Mouse (Mus musculus) liver, embryonic 12.5 days (tissue): Measurements from ENCODE around the gene Sec22b. TPM values are rescaled to one million over a fixed set of nuclear protein-coding genes. Genes with fewer than 3 reads are reported as not detected.
A peak's percentile ranks its signal among the peaks of the same experiment; 100 is the strongest.

ENCODE experiments used
- ATAC-seq: fragments of 200-750 bp; cut with Nextera tagmentation; 2 replicates; pipeline ENCODE4 v1.8.0; 2017; ENCODE audit warnings: moderate number of reproducible peaks, mild to moderate bottlenecking, moderate library complexity
- H3K27ac ChIP-seq: fragments of 300-500 bp; sonication (generic); 2 replicates; pipeline ENCODE4 v1.5.1; 2016; ENCODE audit warnings: mild to moderate bottlenecking
- H3K27me3 ChIP-seq: fragments of 300-500 bp; sonication (generic); replicated peaks from 2 replicates; pipeline ENCODE4 v1.6.1; 2016; ENCODE audit warnings: mild to moderate bottlenecking, moderate library complexity
- H3K36me3 ChIP-seq: fragments of 300-500 bp; sonication (generic); 2 replicates; pipeline ENCODE4 v1.6.1; 2016; ENCODE audit warnings: mild to moderate bottlenecking, moderate library complexity
- H3K4me1 ChIP-seq: fragments of 300-500 bp; sonication (generic); 2 replicates; pipeline ENCODE4 v1.6.1; 2016
- H3K4me2 ChIP-seq: fragments of 300-500 bp; sonication (generic); 2 replicates; pipeline ENCODE4 v1.6.1; 2016; ENCODE audit warnings: mild to moderate bottlenecking, moderate library complexity
- H3K4me3 ChIP-seq: fragments of 300-500 bp; sonication (generic); 2 replicates; pipeline ENCODE4 v1.5.1; 2016; ENCODE audit warnings: mild to moderate bottlenecking, moderate library complexity
- H3K9ac ChIP-seq: fragments of 300-500 bp; sonication (generic); 2 replicates; pipeline ENCODE4 v1.6.1; 2016; ENCODE audit warnings: mild to moderate bottlenecking, moderate library complexity
- H3K9me3 ChIP-seq: fragments of 300-500 bp; sonication (generic); replicated peaks from 2 replicates; pipeline ENCODE4 v1.6.1; 2016; ENCODE audit warnings: mild to moderate bottlenecking, moderate library complexity
- WGBS: fragments of 180-500 bp; shearing (Covaris S2); methylation state at CpG from one replicate; pipeline ENCODE4 v1.1.7; 2016; ENCODE audit not compliant: insufficient replicate concordance; 5-methylcytosine and 5-hydroxymethylcytosine counted together
- polyA plus RNA-seq: library from polyadenylated mRNA; unstranded; fragments of >200 nt; fragmentation: Nextera tagmentation; extraction: Ambion mirVana; gene quantifications from 2 replicates; pipeline ENCODE4 v1.2.1, GENCODE M21; 2016

Sec22b gene
- polyA plus RNA-seq, 1 experiment from 2014 or later: 69.2 TPM

DNA sequence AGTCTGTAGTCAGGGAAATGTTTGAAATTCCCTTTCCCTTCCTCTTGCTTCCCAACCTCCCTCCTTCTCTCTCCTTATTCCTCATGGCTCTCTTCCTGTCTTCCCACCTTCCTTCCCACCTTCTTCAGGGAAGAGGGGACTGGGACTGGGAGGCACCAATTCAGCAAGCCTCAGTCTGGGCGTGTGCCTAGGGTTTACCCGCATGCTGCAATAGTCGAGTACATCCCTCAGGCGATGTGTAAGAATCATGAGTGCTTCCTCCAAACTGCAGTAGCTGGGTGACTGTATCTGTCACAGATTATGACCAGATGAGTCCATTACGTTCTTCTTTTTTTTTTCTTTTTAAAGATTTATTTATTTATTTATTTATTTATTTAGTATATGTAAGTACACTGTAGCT lies 32.8 kb downstream of the Sec22b start:
- Histone ChIP-seq H3K27ac (no peak overlapping the region), H3K4me2 (0 out of 2 replicates have a peak overlapping the region, but pooled peaks have one; percentile 58), H3K36me3 (no peaks in the 10 kb centered on the region), H3K9me3 (no peaks in the 10 kb centered on the region), H3K9ac (no peak overlapping the region), H3K27me3 (no peaks in the 10 kb centered on the region; the same call in 1 of the 2 replicates), H3K4me3 (no peak overlapping the region), H3K4me1 (peaks cover 79% of the 10 kb centered on the region)
- ATAC-seq: no peak
- 77% methylated on average over 5 of the region's 5 CpGs for WGBS

DNA sequence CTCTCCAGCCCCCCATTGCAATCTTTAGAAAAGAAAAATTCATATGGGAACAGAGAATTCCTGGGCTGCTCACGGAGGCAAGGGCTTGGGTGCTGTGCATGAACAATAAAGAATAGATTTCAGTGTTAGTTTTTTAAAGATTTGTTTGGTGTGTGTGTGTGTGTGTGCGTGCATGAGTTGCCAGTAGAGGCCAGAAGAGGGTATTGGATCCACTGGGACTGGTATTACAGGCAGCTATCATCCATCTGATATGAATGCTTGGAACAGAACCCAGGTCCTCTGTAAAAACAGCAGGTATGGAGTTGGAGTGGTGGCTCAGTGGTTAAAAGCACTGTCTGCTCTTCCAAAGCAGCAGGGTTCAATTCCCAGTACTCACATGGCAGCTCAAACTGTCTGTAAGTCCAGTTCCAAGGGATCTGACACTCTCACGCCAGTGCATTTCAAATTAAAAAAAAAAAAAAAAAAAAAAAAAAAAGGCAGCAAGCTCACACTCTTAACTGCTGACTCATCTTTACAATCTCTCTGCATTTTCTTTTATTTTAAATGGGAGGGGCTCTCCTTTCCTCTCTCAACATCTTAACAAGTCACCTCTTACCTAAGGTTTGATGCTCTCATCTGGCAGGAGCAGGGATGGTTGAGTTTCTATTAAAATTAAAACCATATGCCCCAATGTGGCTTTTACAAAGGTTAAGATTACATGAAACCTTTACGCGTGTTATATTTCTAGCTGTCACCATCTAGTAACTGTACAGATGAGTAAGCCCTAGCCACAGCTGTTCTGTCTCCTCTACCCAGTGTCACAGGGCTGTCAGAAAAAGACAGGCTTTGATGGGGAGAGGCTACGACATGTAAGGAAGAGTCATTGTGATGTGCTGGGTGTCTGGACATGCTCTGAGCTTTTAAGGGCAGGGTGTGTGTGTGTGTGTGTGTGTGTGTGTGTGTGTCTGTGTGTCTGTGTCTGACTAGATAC lies 33.6 kb downstream of the Sec22b start:
- WGBS: 78% methylated on average over 6 of the region's 6 CpGs
- no peaks in the 10 kb centered on the region for H3K36me3 ChIP-seq
- no peak overlapping the region for H3K4me3 ChIP-seq
- ATAC-seq: no peak
- H3K9me3 ChIP-seq: no peaks in the 10 kb centered on the region
- H3K27ac ChIP-seq: no peak overlapping the region
- no peak overlapping the region for H3K4me2 ChIP-seq
- H3K27me3 ChIP-seq: no peaks in the 10 kb centered on the region; the same call in 1 of the 2 replicates
- no peak overlapping the region for H3K9ac ChIP-seq
- peaks cover 79% of the 10 kb centered on the region for H3K4me1 ChIP-seq

DNA sequence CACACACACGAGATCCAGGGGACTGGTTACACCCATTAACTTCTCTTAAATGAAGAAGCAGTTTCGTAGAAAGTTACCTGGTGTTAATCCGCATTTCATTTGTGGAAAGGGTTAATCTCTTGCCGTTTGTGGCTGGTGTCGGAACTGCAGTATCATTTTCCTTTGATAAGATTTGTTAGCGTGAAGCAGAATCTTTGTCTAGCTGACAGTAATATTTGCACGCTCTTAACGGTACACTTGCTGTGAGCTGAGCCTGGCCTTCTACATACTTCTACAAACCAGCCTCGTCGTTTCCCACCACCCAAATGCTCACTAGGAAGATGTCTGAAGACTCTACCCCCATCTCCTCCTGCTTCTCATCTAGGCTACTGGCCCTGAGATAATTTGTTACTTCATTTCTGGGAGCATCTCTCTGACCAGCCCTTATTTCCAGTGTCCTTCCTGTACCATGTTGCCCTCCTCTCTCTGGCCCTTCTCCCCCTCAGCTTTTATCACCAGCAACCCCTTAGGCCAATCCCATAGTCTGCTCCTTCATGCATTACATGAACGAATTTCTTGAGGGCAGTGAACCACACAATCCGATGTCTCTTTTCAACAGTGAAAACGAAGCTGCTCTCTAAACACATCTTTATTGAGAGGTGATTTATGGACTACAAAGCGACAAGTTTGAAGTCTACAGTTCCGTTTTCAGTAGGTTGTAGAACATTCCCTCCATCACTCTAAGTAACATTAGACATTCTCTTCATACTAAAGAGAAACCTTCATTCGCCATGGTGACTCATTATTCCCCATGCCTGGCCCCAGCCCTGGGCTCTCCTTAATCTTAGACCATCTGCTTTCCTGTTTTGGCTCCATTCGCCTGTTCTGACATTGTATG lies 36.3 kb downstream of the Sec22b start:
- Histone ChIP-seq H3K36me3 (no peaks in the 10 kb centered on the region), H3K9me3 (no peaks in the 10 kb centered on the region), H3K4me1 (peaks cover 80% of the 10 kb centered on the region), H3K4me3 (no peak overlapping the region), H3K27ac (peak overlapping the region; percentile 56; the same call in 1 of the 2 replicates), H3K27me3 (no peaks in the 10 kb centered on the region; the same call in 1 of the 2 replicates), H3K9ac (0 out of 2 replicates have a peak overlapping the region, but pooled peaks have one; percentile 20), H3K4me2 (peak overlapping the region; percentile 36)
- peak; percentile 35; the same call in 1 of the 2 replicates for ATAC-seq
- 27% methylated on average over 17 of the region's 17 CpGs for WGBS

DNA sequence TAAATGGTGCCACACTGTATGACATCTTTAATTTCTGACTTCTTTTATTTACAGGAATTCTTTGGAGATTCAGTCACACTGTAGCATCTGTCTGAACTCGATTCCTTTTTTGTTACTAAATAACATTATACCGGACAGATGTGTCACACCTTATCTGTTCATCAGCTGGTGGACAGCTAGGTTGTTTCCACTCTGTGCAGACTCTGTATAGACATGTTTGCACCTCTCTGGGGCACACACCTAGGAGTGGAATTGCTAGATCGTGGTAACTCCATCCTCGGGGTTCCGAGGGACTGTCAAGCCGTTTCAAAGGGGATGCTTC lies 36.9 kb downstream of the Sec22b start:
- Histone ChIP-seq H3K36me3 (no peaks in the 10 kb centered on the region), H3K27ac (0 out of 2 replicates have a peak overlapping the region, but pooled peaks have one; percentile 56), H3K27me3 (no peaks in the 10 kb centered on the region; the same call in 1 of the 2 replicates), H3K4me3 (no peak overlapping the region), H3K4me2 (peak overlapping the region; percentile 36; the same call in 1 of the 2 replicates), H3K9me3 (no peaks in the 10 kb centered on the region), H3K4me1 (peaks cover 80% of the 10 kb centered on the region), H3K9ac (0 out of 2 replicates have a peak overlapping the region, but pooled peaks have one; percentile 20)
- WGBS: 46% methylated on average over 6 of the region's 6 CpGs
- peak; percentile 36; the same call in 1 of the 2 replicates for ATAC-seq

DNA sequence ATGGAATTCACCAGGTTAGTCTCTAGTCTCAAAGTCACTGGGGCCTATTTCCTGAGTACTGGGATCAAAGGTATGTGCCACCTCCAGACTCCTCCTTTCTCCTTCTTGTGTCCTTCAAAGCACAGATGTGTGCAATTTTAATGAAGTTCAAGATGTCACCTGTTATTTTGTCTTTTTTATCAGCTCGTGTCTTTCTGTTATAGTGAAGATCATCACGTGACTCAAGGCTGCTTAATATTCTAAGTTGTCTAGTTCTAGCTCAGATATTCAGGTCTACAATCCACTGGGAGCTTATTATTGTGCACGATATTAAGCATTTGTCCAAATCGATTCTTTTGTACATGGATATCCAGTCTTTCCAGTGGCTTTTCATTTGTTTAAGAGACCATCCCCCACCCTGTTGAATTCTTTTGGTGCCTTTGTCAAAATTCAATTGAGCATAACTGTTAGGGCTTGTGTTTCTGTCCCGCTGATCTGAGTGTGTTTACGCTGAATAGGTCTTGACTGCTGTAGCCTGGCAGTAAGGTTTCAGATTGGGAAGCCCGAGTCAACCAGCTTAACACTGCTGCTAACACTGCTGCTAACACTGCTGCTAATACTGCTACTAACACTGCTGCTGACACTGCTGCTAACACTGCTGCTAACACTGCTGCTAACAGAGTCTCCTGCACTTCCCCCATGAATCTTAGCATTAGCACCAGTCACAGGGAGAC lies 38.0 kb downstream of the Sec22b start:
- H3K4me3 ChIP-seq: no peak overlapping the region
- H3K4me1 ChIP-seq: peaks cover 73% of the 10 kb centered on the region
- no peaks in the 10 kb centered on the region for H3K36me3 ChIP-seq
- H3K27me3 ChIP-seq: no peaks in the 10 kb centered on the region
- ATAC-seq: no peak
- peak overlapping the region; percentile 71 for H3K27ac ChIP-seq
- no peak overlapping the region for H3K9ac ChIP-seq
- H3K4me2 ChIP-seq: 0 out of 2 replicates have a peak overlapping the region, but pooled peaks have one; percentile 10
- H3K9me3 ChIP-seq: no peaks in the 10 kb centered on the region
- WGBS: 60% methylated on average over 7 of the region's 7 CpGs

DNA sequence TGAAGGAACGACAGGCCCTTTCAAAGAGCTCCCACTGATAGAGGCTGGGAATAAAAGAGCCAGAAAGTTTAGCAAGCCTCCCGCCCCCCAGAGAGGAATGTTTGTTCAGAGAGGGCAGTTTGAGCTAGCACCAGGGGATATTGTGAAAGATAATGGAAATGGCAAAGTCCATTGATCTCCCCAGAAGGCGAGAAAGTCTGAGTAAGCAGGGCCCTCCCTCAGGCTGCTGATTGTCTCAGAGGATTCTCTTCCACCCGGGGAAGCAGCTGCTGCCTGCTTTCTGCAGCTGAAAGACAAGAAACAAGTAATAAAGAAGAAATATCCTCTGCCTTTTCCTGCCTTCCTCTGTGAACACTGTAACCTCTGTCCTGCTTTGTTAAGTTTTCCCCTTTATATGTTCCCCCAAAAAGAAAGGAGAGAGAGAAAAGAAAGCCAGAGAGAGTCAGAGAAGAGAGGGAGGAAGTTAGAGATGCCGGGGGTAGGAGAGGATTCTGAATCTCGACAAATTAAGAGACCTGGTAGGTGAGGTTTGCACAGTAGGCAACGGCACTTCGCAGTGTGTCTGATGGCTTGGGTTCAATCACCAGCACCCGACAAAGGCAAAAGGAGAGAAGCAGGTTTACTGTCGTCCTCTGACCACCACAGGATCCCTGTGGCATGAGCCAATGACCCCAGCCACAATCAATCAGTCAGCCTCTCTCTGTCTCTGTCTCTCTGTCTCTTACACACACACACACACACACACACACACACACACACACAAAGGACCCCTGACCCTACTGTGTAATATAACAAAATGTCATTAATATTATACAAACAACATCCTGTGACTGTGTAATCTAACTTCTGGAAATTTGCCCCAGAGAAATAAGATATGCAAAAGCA lies 38.9 kb downstream of the Sec22b start:
- Histone ChIP-seq H3K27me3 (no peaks in the 10 kb centered on the region), H3K4me2 (peak overlapping the region; percentile 17; the same call in 1 of the 2 replicates), H3K4me1 (peaks cover 69% of the 10 kb centered on the region), H3K9ac (no peak overlapping the region), H3K36me3 (no peaks in the 10 kb centered on the region), H3K9me3 (no peaks in the 10 kb centered on the region), H3K27ac (peak overlapping the region; percentile 71), H3K4me3 (no peak overlapping the region)
- 29% methylated on average over 10 of the region's 10 CpGs for WGBS
- ATAC-seq: no peak

DNA sequence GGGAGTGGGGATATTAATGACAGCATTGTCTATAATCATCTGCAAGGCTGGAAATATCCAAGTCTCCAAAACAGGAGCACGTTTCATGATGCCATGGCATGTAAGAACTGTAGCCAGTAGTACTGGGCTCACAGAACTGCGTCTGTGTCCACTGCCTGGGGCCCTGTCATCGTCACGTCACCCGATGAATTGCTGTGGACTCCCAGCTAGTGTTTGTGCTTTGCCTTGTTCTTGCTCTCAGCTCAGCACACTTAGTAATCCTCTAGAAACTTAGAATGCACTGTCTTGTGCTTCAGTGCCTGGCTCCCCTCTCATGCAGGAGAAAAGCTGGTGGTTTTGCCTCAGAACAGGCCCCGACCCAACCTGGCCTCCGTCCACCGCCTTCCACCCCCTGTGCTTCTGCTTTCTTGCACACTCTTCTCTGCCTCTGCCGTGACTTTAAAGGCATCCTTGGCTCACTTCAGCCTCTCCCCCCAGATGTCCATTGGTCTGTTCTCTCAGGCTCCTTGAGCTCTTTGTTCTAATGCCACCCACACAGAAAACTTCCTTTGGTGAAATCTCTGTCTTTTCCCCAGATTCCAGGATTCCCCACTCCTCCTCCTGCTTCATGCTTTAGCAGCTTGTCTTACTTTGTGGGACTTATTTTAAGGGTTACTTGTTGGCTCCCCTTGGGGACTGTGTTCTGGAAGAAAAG lies 39.7 kb downstream of the Sec22b start:
- Histone ChIP-seq H3K36me3 (no peaks in the 10 kb centered on the region), H3K9me3 (no peaks in the 10 kb centered on the region), H3K27ac (no peak overlapping the region), H3K9ac (no peak overlapping the region), H3K4me3 (no peak overlapping the region), H3K27me3 (no peaks in the 10 kb centered on the region), H3K4me2 (no peak overlapping the region; the same call in 1 of the 2 replicates), H3K4me1 (peaks cover 69% of the 10 kb centered on the region)
- no peak for ATAC-seq
- 61% methylated on average over 9 of the region's 9 CpGs for WGBS

DNA sequence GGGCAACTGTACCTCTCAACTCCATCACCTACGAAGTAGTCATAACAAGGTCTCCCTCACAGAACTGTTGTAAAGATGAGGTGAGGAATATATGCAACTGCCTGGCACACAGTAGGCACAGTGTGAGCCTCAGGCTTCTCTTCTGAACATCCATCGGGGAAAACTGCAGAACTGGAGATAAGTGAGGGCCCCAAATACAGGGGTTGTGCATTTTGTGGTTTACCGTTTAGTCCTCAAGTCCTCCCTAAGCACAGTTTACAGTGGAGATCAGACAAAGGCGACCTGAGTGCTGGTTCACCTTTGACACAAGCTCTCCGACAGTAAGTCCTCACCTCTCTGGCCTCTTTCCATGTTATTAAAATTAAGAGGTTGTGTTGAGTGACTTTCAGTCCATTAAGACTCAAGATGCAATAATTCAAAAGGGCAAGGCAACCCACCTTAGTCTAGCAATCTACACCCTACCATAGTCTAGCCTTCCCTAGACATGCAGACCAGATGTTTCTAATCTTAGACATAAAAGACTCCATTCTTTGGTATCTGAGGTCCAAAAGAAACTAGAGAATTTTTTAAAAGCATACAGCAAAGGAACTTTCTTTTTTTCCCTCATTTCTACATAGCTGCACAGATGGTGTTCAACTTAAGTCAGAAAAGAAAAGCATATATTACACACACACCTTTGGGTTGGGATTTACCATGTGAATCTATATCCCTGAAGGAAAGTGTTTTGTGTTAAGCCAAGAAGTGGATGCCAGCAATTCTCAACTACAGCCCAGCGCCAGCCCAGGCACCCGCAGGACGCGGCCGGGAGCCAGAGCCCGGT lies 40.7 kb downstream of the Sec22b start:
- no peaks in the 10 kb centered on the region for H3K36me3 ChIP-seq
- no peaks in the 10 kb centered on the region for H3K9me3 ChIP-seq
- H3K9ac ChIP-seq: peak overlapping the region; percentile 56
- H3K4me3 ChIP-seq: peak overlapping the region; percentile 36
- ATAC-seq: peak; percentile 36; the same call in 1 of the 2 replicates
- H3K4me2 ChIP-seq: peak overlapping the region; percentile 65
- H3K27ac ChIP-seq: peak overlapping the region; percentile 74
- H3K27me3 ChIP-seq: no peaks in the 10 kb centered on the region
- 28% methylated on average over 11 of the region's 11 CpGs for WGBS
- peaks cover 70% of the 10 kb centered on the region for H3K4me1 ChIP-seq

DNA sequence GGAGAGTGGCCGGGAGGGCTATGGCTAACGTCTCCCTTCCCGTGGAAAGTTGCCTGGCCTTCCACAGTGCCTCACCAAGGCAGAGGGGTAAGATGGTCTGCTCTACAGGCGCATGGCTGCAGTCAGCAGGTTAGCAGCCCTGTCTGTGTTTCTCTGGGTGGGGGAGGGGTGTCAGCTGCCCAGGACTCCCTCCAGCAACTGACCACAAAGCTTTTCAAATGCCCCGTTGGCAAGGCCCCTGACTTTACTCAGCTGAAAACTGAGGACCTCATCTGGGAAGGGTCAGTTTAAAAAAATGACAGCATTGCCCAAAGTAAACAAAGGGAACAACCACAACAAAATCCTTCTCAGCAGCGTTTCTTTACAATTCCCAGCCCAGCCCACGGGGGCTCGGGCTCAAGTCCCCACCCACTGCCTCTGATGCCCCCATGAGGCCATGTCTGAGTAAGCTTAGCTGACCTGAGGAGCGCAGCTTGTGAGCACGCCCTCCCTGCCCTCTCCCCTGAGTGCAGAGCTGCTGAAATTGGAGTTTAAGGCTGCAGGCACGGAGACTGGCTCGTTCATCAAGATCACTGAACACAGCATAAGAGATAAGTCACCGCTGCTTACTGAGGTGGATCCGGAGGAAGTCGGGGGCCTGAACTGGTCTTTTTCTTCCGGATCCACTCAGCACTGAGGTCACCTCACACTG lies 41.4 kb downstream of the Sec22b start:
- Histone ChIP-seq H3K4me2 (peak overlapping the region; percentile 65), H3K27me3 (no peaks in the 10 kb centered on the region), H3K27ac (peak overlapping the region; percentile 74), H3K4me1 (peaks cover 70% of the 10 kb centered on the region), H3K9ac (peak overlapping the region; percentile 56), H3K4me3 (peak overlapping the region; percentile 36), H3K36me3 (no peaks in the 10 kb centered on the region), H3K9me3 (no peaks in the 10 kb centered on the region)
- WGBS: 7% methylated on average over 16 of the region's 16 CpGs
- ATAC-seq: peak; percentile 64
